Mouse (Mus musculus): ENCODE results near the gene Dhps. TPM values are rescaled to one million over a fixed set of nuclear protein-coding genes. Genes with fewer than 3 reads are reported as not detected.
"Not testable (repeated sequence)": the region's sequence is repeated elsewhere in the genome, so short reads cannot be mapped to it uniquely, and the experiment has no call there.

Dhps gene
- polyA plus RNA-seq, 1 experiment = 71.6 TPM

- H3K4me1 ChIP-seq (ENCODE audit: control insufficient read depth, insufficient read depth, low read length) = no peaks in the 10 kb centered on the region; the same call in 1 of the 2 replicates
- WGBS = 93% methylated on average over 10 of the region's 10 CpGs
- no peaks in the 10 kb centered on the region; the same call in 1 of the 2 replicates for H3K27me3 ChIP-seq (ENCODE audit: control insufficient read depth, insufficient read depth, low read length)
- TF ChIP-seq POLR2A (IDR thresholded peaks at IDR 0.05; ENCODE audit: borderline replicate concordance, insufficient read depth, low read length) = no peak
- TF ChIP-seq CTCF (IDR thresholded peaks at IDR 0.05; ENCODE audit: borderline replicate concordance, insufficient read depth, low read depth, low read length) = no peak
- no peak overlapping the region for H3K4me3 ChIP-seq (replicated peaks; ENCODE audit: insufficient read depth, low read depth, low read length)
- H3K27ac ChIP-seq (ENCODE audit: insufficient read depth, low read length) = no peak overlapping the region
- no peak for DNase-seq
These were observed 41.7 kb downstream of the Dhps start for GRCm38 (mm10) chr8:85113241-85113640.

- Histone ChIP-seq H3K27ac (ENCODE audit: insufficient read depth, low read length) (no peak overlapping the region), H3K4me1 (ENCODE audit: control insufficient read depth, insufficient read depth, low read length) (no peaks in the 10 kb centered on the region; the same call in 1 of the 2 replicates), H3K27me3 (ENCODE audit: control insufficient read depth, insufficient read depth, low read length) (no peaks in the 10 kb centered on the region; the same call in 1 of the 2 replicates), H3K4me3 (replicated peaks; ENCODE audit: insufficient read depth, low read depth, low read length) (no peak overlapping the region)
- 80% methylated on average over 4 of the region's 4 CpGs for WGBS
- no peak for DNase-seq
- TF ChIP-seq POLR2A (IDR thresholded peaks at IDR 0.05; ENCODE audit: borderline replicate concordance, insufficient read depth, low read length) (no peak), CTCF (IDR thresholded peaks at IDR 0.05; ENCODE audit: borderline replicate concordance, insufficient read depth, low read depth, low read length) (no peak)
These were observed 43.9 kb downstream of the Dhps start for GRCm38 (mm10) chr8:85115501-85115900.

GRCm38 (mm10) chr8:85116984-85117383, 45.4 kb downstream of the Dhps start:
- Histone ChIP-seq H3K4me1 (ENCODE audit: control insufficient read depth, insufficient read depth, low read length) (no peaks in the 10 kb centered on the region; the same call in 1 of the 2 replicates), H3K4me3 (replicated peaks; ENCODE audit: insufficient read depth, low read depth, low read length) (no peak overlapping the region), H3K27ac (ENCODE audit: insufficient read depth, low read length) (no peak overlapping the region), H3K27me3 (ENCODE audit: control insufficient read depth, insufficient read depth, low read length) (no peaks in the 10 kb centered on the region)
- DNase-seq = no peak
- WGBS = 95% methylated on average over 7 of the region's 7 CpGs
- TF ChIP-seq POLR2A (IDR thresholded peaks at IDR 0.05; ENCODE audit: borderline replicate concordance, insufficient read depth, low read length) = no peak
- no peak for TF ChIP-seq CTCF (IDR thresholded peaks at IDR 0.05; ENCODE audit: borderline replicate concordance, insufficient read depth, low read depth, low read length)

- Histone ChIP-seq H3K4me3 (replicated peaks; ENCODE audit: insufficient read depth, low read depth, low read length) (peak overlapping the region; percentile 86), H3K4me1 (ENCODE audit: control insufficient read depth, insufficient read depth, low read length) (no peaks in the 10 kb centered on the region; the same call in 1 of the 2 replicates), H3K27ac (ENCODE audit: insufficient read depth, low read length) (no peak overlapping the region), H3K27me3 (ENCODE audit: control insufficient read depth, insufficient read depth, low read length) (no peaks in the 10 kb centered on the region)
- TF ChIP-seq CTCF (IDR thresholded peaks at IDR 0.05; ENCODE audit: borderline replicate concordance, insufficient read depth, low read depth, low read length) (peak; percentile 1; the same call in 1 of the 2 replicates), POLR2A (IDR thresholded peaks at IDR 0.05; ENCODE audit: borderline replicate concordance, insufficient read depth, low read length) (peak; percentile 29; the same call in 1 of the 2 replicates)
- WGBS = 8% methylated on average over 37 of the region's 37 CpGs
- DNase-seq = peak; percentile 86 to 88
These were observed 47.8 kb downstream of the Dhps start for GRCm38 (mm10) chr8:85119052-85119981.

- H3K27ac ChIP-seq (ENCODE audit: insufficient read depth, low read length); H3K4me1 ChIP-seq (ENCODE audit: control insufficient read depth, insufficient read depth, low read length); DNase-seq; H3K27me3 ChIP-seq (ENCODE audit: control insufficient read depth, insufficient read depth, low read length); H3K4me3 ChIP-seq (replicated peaks; ENCODE audit: insufficient read depth, low read depth, low read length): not testable (repeated sequence)
- 76% methylated on average over 5 of the region's 5 CpGs for WGBS
These were observed 48.7 kb downstream of the Dhps start for GRCm38 (mm10) chr8:85120251-85120650.

GRCm38 (mm10) chr8:85122995-85123394, 51.4 kb downstream of the Dhps start, which contains the start of gene Zfp791:
Zfp791 (minus strand) TSS chr8:85123095.
- TF ChIP-seq CTCF (IDR thresholded peaks at IDR 0.05; ENCODE audit: borderline replicate concordance, insufficient read depth, low read depth, low read length) (no peak), POLR2A (IDR thresholded peaks at IDR 0.05; ENCODE audit: borderline replicate concordance, insufficient read depth, low read length) (no peak)
- 81% methylated on average over 3 of the region's 3 CpGs for WGBS
- H3K4me3 ChIP-seq (replicated peaks; ENCODE audit: insufficient read depth, low read depth, low read length) = no peak within 1 kb of the TSS
- H3K4me1 ChIP-seq (ENCODE audit: control insufficient read depth, insufficient read depth, low read length) = no peaks in the 10 kb centered on the region; the same call in 1 of the 2 replicates
- no peak within 1 kb of the TSS for H3K27ac ChIP-seq (ENCODE audit: insufficient read depth, low read length)
- no peaks in the 10 kb centered on the region for H3K27me3 ChIP-seq (ENCODE audit: control insufficient read depth, insufficient read depth, low read length)
- DNase-seq = no peak

GRCm38 (mm10) chr8:85123691-85124090, 52.1 kb downstream of the Dhps start:
- H3K4me3 ChIP-seq (replicated peaks; ENCODE audit: insufficient read depth, low read depth, low read length) = no peak overlapping the region
- no peak overlapping the region for H3K27ac ChIP-seq (ENCODE audit: insufficient read depth, low read length)
- 88% methylated on average over 8 of the region's 8 CpGs for WGBS
- no peaks in the 10 kb centered on the region for H3K27me3 ChIP-seq (ENCODE audit: control insufficient read depth, insufficient read depth, low read length)
- H3K4me1 ChIP-seq (ENCODE audit: control insufficient read depth, insufficient read depth, low read length) = no peaks in the 10 kb centered on the region
- TF ChIP-seq POLR2A (IDR thresholded peaks at IDR 0.05; ENCODE audit: borderline replicate concordance, insufficient read depth, low read length) (no peak), CTCF (IDR thresholded peaks at IDR 0.05; ENCODE audit: borderline replicate concordance, insufficient read depth, low read depth, low read length) (no peak)
- DNase-seq = no peak

Other genes starting within 250 kb of the Dhps start
- 16.1 and 16.2 TPM in 2 replicates for gene Dand5, start 248.9 kb upstream of the Dhps start, polyA plus RNA-seq (2012; rRNA removed)
- 45.3 and 45.5 TPM in 2 replicates for gene Gadd45gip1, start 240.2 kb upstream of the Dhps start, polyA plus RNA-seq (2012; rRNA removed)
- gene Rad23a, start 231.1 kb upstream of the Dhps start, polyA plus RNA-seq (2012; rRNA removed) = 117 and 120 TPM in 2 replicates
- 343 and 394 TPM in 2 replicates for gene Calr, start 224.8 kb upstream of the Dhps start, polyA plus RNA-seq (2012; rRNA removed)
- 69.9 and 72.0 TPM in 2 replicates for gene Farsa, start 214.8 kb upstream of the Dhps start, polyA plus RNA-seq (2012; rRNA removed)
- gene Syce2, start 199.6 kb upstream of the Dhps start, polyA plus RNA-seq (2012; rRNA removed) = 6.0 and 7.5 TPM in 2 replicates
- gene Gcdh, start 177.8 kb upstream of the Dhps start, polyA plus RNA-seq (2012; rRNA removed) = 88.2 and 95.2 TPM in 2 replicates
- gene Klf1, start 169.8 kb upstream of the Dhps start, polyA plus RNA-seq (2012; rRNA removed) = 0.31 and 0.41 TPM in 2 replicates
- gene Dnase2a, start 163.2 kb upstream of the Dhps start, polyA plus RNA-seq (2012; rRNA removed) = 9.1 and 10.5 TPM in 2 replicates
- 115 and 129 TPM in 2 replicates for gene Mast1, start 134.4 kb upstream of the Dhps start, polyA plus RNA-seq (2012; rRNA removed)
- 6.8 and 7.9 TPM in 2 replicates for gene Rtbdn, start 124.8 kb upstream of the Dhps start, polyA plus RNA-seq (2012; rRNA removed)
- gene Gm49661, start 102.3 kb upstream of the Dhps start, polyA plus RNA-seq (2012; rRNA removed) = not detected in 2 replicates
- 345 and 351 TPM in 2 replicates for gene Prdx2, start 102.2 kb upstream of the Dhps start, polyA plus RNA-seq (2012; rRNA removed)
- gene Rnaseh2a, start 102.0 kb upstream of the Dhps start, polyA plus RNA-seq (2012; rRNA removed) = 58.7 and 61.5 TPM in 2 replicates
- 12.8 and 13.5 TPM in 2 replicates for gene Junb, start 93.0 kb upstream of the Dhps start, polyA plus RNA-seq (2012; rRNA removed)
- gene Hook2, start 81.2 kb upstream of the Dhps start, polyA plus RNA-seq (2012; rRNA removed) = 14.1 and 14.2 TPM in 2 replicates
- 0.06 and 0.07 TPM in 2 replicates for gene Best2, start 57.2 kb upstream of the Dhps start, polyA plus RNA-seq (2012; rRNA removed)
- gene Asna1, start 46.5 kb upstream of the Dhps start, polyA plus RNA-seq (2012; rRNA removed) = 291 and 296 TPM in 2 replicates
- gene Trir, start 44.9 kb upstream of the Dhps start, polyA plus RNA-seq (2012; rRNA removed) = 138 and 150 TPM in 2 replicates
- 92.0 and 97.9 TPM in 2 replicates for gene Tnpo2, start 34.8 kb upstream of the Dhps start, polyA plus RNA-seq (2012; rRNA removed)
- gene Fbxw9, start 11.7 kb upstream of the Dhps start, polyA plus RNA-seq (2012; rRNA removed) = 27.7 and 29.3 TPM in 2 replicates
- gene Gm5741, start 3.8 kb upstream of the Dhps start, polyA plus RNA-seq (2012; rRNA removed) = 1.3 TPM in 1 of 2 replicates, not detected in the other
- 98.0 and 102 TPM in 2 replicates for gene Wdr83os, start 9.0 kb downstream of the Dhps start, polyA plus RNA-seq (2012; rRNA removed)
- gene Wdr83, start 9.5 kb downstream of the Dhps start, polyA plus RNA-seq (2012; rRNA removed) = 54.4 and 54.9 TPM in 2 replicates
- gene Man2b1, start 11.5 kb downstream of the Dhps start, polyA plus RNA-seq (2012; rRNA removed) = 34.7 and 35.7 TPM in 2 replicates
- 4.5 and 4.8 TPM in 2 replicates for gene Zfp791, start 51.3 kb downstream of the Dhps start, polyA plus RNA-seq (2012; rRNA removed)
- gene Cks1brt, start 80.2 kb downstream of the Dhps start, polyA plus RNA-seq (2012; rRNA removed) = not detected in 2 replicates
- gene Olfr371, start 154.2 kb downstream of the Dhps start, polyA plus RNA-seq (2012; rRNA removed) = not detected in 2 replicates
- gene Orc6, start 227.9 kb downstream of the Dhps start, polyA plus RNA-seq (2012; rRNA removed) = 34.4 and 35.6 TPM in 2 replicates
- gene Vps35, start 228.0 kb downstream of the Dhps start, polyA plus RNA-seq (2012; rRNA removed) = 75.2 and 78.6 TPM in 2 replicates

Measured in cerebellum, adult 2 months (tissue).